Mouse (Mus musculus) hindbrain, embryonic 15.5 days (tissue): ENCODE data around the gene Emc10. TPM values are rescaled to one million over a fixed set of nuclear protein-coding genes. Genes with fewer than 3 reads are reported as not detected.

Source experiments
- ATAC-seq: fragments of 200-750 bp; cut with Nextera tagmentation; 2 replicates; pipeline ENCODE4 v1.8.0; 2017; ENCODE audit warnings: low read depth, moderate number of reproducible peaks, moderate TSS enrichment; ENCODE audit not compliant: low FRiP score
- H3K27ac ChIP-seq: fragments of 300-500 bp; sonication (generic); replicated peaks from 2 replicates; pipeline ENCODE4 v1.5.1; 2015; ENCODE audit warnings: mild to moderate bottlenecking, inconsistent platforms
- H3K27me3 ChIP-seq: fragments of 300-500 bp; sonication (generic); 2 replicates; pipeline ENCODE4 v1.6.1; 2015; ENCODE audit warnings: control low read depth, inconsistent platforms
- H3K36me3 ChIP-seq: fragments of 300-500 bp; sonication (generic); 2 replicates; pipeline ENCODE4 v1.6.1; 2015; ENCODE audit warnings: control low read depth, inconsistent platforms
- H3K4me1 ChIP-seq: fragments of 300-500 bp; sonication (generic); replicated peaks from 2 replicates; pipeline ENCODE4 v1.6.1; 2015; ENCODE audit warnings: control low read depth, inconsistent platforms
- H3K4me2 ChIP-seq: fragments of 300-500 bp; sonication (generic); 2 replicates; pipeline ENCODE4 v1.6.1; 2015; ENCODE audit warnings: moderate library complexity, mild to moderate bottlenecking, inconsistent platforms
- H3K4me3 ChIP-seq: fragments of 300-500 bp; sonication (generic); 2 replicates; pipeline ENCODE4 v1.5.1; 2015; ENCODE audit warnings: mild to moderate bottlenecking, inconsistent platforms
- H3K9ac ChIP-seq: fragments of 300-500 bp; sonication (generic); 2 replicates; pipeline ENCODE4 v1.6.1; 2015; ENCODE audit warnings: inconsistent platforms
- H3K9me3 ChIP-seq: fragments of 300-500 bp; sonication (generic); 2 replicates; pipeline ENCODE4 v1.6.1; 2016; ENCODE audit warnings: control low read depth, inconsistent platforms
- WGBS: fragments of 180-500 bp; shearing (Covaris S2); methylation state at CpG from one replicate; pipeline ENCODE4 v1.1.7; 2015; 5-methylcytosine and 5-hydroxymethylcytosine counted together
- polyA plus RNA-seq: library from polyadenylated mRNA; unstranded; fragments of >200 nt; fragmentation: Nextera tagmentation; extraction: Ambion mirVana; gene quantifications from 2 replicates; pipeline ENCODE4 v1.2.1, GENCODE M21; 2015

Gene Emc10
- polyA plus RNA-seq, 1 experiment from 2014 or later = 165 TPM

DNA sequence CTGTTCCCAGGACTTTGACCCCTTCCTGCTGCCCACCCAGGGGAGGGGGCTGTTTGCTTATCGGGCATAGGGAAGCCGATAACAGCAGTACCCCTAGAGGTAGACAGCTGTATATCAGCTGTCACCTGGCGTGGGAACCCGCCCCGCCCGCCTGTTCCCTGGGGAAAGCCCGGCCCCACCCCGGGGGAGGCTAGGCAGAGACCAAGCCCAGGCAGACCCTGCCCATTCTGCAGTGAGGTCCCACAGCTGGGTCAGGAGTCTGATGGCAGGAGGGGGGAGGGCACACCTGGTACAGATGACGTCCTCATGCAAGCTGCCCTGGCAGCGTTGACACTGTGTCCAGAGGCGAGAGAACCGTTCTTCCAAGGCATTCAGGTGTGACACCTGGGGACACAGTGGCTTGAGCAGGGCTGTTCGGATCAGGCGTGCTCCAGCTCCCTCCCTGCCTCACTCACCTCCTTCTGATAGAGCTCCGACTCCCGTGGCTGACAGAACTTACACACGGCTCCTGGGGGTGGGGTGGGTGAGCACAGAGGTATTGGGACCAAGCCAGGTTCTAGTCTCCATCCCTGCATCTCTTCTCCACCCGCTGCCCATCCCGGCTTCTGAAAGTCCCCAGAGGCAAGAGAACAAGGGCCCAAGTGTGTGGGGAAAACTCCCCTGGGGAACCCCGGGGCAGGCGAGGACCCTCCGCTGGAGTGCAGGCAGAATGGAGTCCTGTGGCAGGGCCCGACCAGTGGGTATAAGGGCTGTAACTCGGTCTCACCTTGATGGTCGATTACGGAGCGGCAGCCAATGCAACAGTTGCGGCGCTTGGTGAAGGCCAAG is 36.8 kb upstream of the Emc10 start:
- Histone ChIP-seq H3K27me3 (peaks cover 10% of the 10 kb centered on the region), H3K9me3 (no peaks in the 10 kb centered on the region), H3K9ac (no peak overlapping the region), H3K4me2 (no peak overlapping the region), H3K27ac (no peak overlapping the region), H3K4me3 (no peak overlapping the region), H3K36me3 (no peaks in the 10 kb centered on the region), H3K4me1 (peaks cover 2% of the 10 kb centered on the region)
- WGBS = 86% methylated on average over 25 of the region's 29 CpGs
- no peak for ATAC-seq

DNA sequence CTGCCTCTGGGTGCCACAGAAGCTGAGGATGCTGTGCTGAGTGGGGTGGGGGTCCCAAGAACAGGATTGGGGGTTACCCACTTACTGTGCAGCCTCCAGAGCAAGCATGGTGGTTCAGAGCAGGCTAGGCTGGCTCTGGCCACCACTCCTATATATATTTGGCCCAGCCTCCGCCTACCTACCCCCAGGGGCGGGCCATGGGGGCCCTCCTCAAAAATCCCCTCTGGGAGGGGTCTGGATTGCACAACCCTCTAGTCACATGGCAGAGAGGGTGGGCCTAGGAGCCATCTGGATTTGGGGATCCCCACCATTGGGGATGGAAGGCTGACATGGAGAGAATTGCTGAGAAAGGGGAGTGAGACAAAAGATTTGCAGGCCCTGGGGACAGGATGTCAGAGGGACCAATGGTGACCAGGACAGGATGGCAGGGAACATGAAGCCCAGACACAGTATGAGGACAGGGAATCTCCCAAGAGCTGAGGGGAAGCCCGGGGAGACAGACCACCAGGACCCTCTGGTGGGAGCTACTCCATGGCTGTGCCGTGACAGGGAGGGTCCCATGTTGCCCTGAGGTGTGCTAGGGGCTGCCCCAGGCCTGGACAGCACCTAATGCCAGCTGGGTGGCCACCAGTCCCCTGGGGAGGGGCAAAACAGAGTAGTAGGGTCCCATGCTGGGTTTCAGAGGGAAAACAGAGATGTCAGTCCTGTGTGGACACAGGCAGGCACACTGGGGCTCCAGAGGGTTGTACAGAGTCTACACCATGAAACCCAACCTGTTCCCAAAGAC is 35.8 kb upstream of the Emc10 start, which contains the start of gene Spib:
Gene Spib, minus strand, starts transcription at position 126 of the 787 bp plus-strand sequence.
- H3K4me3 ChIP-seq = no peak within 1 kb of the TSS
- H3K9ac ChIP-seq = no peak within 1 kb of the TSS
- no peak within 1 kb of the TSS for H3K27ac ChIP-seq
- 79% methylated on average over 4 of the region's 4 CpGs for WGBS
- peaks cover 8% of the 10 kb centered on the region for H3K4me1 ChIP-seq
- H3K4me2 ChIP-seq = no peak within 1 kb of the TSS
- H3K9me3 ChIP-seq = no peaks in the 10 kb centered on the region
- no peak for ATAC-seq
- H3K27me3 ChIP-seq = peaks cover 10% of the 10 kb centered on the region
- H3K36me3 ChIP-seq = no peaks in the 10 kb centered on the region

GRCm38 (mm10) chr7:44531207-44531606 is 34.9 kb upstream of the Emc10 start:
- Histone ChIP-seq H3K4me1 (peaks cover 8% of the 10 kb centered on the region), H3K27ac (no peak overlapping the region), H3K27me3 (peaks cover 12% of the 10 kb centered on the region), H3K4me2 (no peak overlapping the region), H3K9ac (no peak overlapping the region), H3K9me3 (no peaks in the 10 kb centered on the region), H3K36me3 (no peaks in the 10 kb centered on the region), H3K4me3 (no peak overlapping the region)
- 62% methylated on average over 5 of the region's 5 CpGs for WGBS
- ATAC-seq = no peak

- no peak overlapping the region for H3K4me2 ChIP-seq
- peaks cover 13% of the 10 kb centered on the region for H3K27me3 ChIP-seq
- peaks cover 8% of the 10 kb centered on the region for H3K4me1 ChIP-seq
- H3K36me3 ChIP-seq = no peaks in the 10 kb centered on the region
- ATAC-seq = no peak
- no peaks in the 10 kb centered on the region for H3K9me3 ChIP-seq
- 78% methylated on average over 3 of the region's 3 CpGs for WGBS
- no peak overlapping the region for H3K27ac ChIP-seq
- no peak overlapping the region for H3K4me3 ChIP-seq
- H3K9ac ChIP-seq = no peak overlapping the region
These were observed 34.2 kb upstream of the Emc10 start for GRCm38 (mm10) chr7:44530507-44530906.

GRCm38 (mm10) chr7:44529518-44529917 is 33.2 kb upstream of the Emc10 start:
- H3K9me3 ChIP-seq = no peaks in the 10 kb centered on the region
- H3K36me3 ChIP-seq = no peaks in the 10 kb centered on the region
- no peak overlapping the region for H3K4me3 ChIP-seq
- peaks cover 22% of the 10 kb centered on the region for H3K27me3 ChIP-seq
- 66% methylated on average over 5 of the region's 5 CpGs for WGBS
- H3K4me2 ChIP-seq = no peak overlapping the region
- H3K9ac ChIP-seq = no peak overlapping the region
- peaks cover 8% of the 10 kb centered on the region for H3K4me1 ChIP-seq
- no peak overlapping the region for H3K27ac ChIP-seq
- ATAC-seq = no peak

DNA sequence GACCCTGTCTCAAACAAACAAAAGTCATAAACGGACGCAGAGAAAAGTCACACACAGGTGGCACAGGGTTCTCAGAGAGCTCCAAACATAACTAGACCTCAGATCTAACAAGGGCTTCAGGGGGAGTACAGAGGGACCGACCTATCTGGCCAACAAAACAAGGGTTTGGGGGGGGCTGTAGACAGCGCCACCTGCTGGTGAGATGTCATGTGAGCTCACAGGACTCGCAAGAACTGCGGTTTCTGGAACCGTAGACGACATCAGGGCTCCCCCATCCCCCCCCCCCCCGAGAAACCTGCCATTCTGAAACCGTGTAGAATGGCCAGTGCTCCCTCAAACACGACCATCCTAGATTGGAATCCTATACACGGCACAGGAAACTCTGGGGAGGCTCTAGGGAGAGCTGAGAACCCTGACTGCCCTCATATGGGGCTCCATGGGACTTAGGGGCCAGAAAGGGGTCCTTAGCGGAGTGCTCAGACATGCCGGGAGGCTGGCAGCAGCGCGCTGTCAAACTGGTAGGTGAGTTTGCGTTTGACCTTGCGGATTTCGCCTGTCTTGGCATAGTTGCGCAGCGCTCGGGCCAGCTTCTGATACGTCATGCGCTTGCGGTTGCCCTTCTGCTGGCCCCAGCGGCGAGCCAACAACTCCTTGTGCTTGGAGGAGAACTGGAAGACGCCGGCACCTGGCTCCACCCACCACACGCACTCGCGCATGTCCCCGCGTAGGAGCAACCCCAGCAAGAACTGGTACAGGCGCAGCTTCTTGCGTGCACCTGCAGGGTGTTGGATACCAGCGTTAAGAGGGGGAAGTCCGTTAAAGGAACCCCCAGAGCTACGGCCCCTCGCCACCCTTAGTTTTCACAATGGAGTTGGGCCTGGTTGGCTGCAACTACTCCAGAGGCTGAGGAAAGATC is 31.4 kb upstream of the Emc10 start:
- peak; percentile 65 for ATAC-seq
- Histone ChIP-seq H3K27me3 (peaks cover 37% of the 10 kb centered on the region), H3K4me2 (peak overlapping the region; percentile 75), H3K27ac (0 out of 2 replicates have a peak overlapping the region, but pooled peaks have one; percentile 46), H3K4me3 (peak overlapping the region; percentile 38), H3K9me3 (no peaks in the 10 kb centered on the region), H3K36me3 (no peaks in the 10 kb centered on the region), H3K4me1 (peaks cover 8% of the 10 kb centered on the region), H3K9ac (peak overlapping the region; percentile 55)
- WGBS = 7% methylated on average over 40 of the region's 40 CpGs

GRCm38 (mm10) chr7:44526414-44527154 is 30.3 kb upstream of the Emc10 start:
- Histone ChIP-seq H3K36me3 (no peaks in the 10 kb centered on the region), H3K4me2 (no peak overlapping the region), H3K27me3 (peaks cover 48% of the 10 kb centered on the region), H3K9ac (no peak overlapping the region), H3K4me3 (no peak overlapping the region), H3K4me1 (peaks cover 9% of the 10 kb centered on the region), H3K9me3 (no peaks in the 10 kb centered on the region), H3K27ac (no peak overlapping the region)
- no peak for ATAC-seq
- WGBS = 90% methylated on average over 14 of the region's 14 CpGs

- H3K27me3 ChIP-seq = peaks cover 51% of the 10 kb centered on the region
- H3K4me2 ChIP-seq = peak overlapping the region; percentile 39
- WGBS = 16% methylated on average over 21 of the region's 22 CpGs
- no peak overlapping the region for H3K27ac ChIP-seq
- no peak overlapping the region for H3K4me3 ChIP-seq
- peaks cover 11% of the 10 kb centered on the region for H3K4me1 ChIP-seq
- ATAC-seq = no peak
- no peak overlapping the region for H3K9ac ChIP-seq
- H3K36me3 ChIP-seq = no peaks in the 10 kb centered on the region
- H3K9me3 ChIP-seq = no peaks in the 10 kb centered on the region
These were observed 28.9 kb upstream of the Emc10 start for GRCm38 (mm10) chr7:44525126-44525832.

DNA sequence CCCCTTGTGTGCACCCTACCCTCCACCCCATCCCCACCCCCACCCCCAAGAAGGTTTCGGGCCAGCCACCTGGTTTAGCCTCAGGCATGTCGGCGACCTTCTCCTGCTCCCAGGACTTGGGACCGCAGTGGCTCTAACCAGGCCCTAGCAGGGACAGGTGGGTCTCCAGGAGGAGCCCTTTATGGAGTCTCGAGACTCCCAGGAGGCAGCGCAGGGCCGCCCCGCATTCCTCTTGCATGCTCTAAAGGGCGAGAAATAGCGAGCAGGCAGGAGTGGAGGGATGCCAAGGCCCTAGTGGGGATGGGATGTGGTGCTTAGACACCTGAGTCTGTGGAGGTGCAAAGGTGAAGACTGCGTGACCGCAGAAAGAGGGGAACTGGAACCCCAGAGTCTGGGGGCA is 28.2 kb upstream of the Emc10 start, which contains the start of gene Mybpc2:
Gene Mybpc2, minus strand, starts transcription at position 155 of the 400 bp plus-strand sequence.
- H3K9me3 ChIP-seq = no peaks in the 10 kb centered on the region
- no peak for ATAC-seq
- 40% methylated on average over 12 of the region's 12 CpGs for WGBS
- no peak within 1 kb of the TSS for H3K27ac ChIP-seq
- H3K9ac ChIP-seq = no peak within 1 kb of the TSS
- peak within 1 kb of the TSS; percentile 39 for H3K4me2 ChIP-seq
- peaks cover 11% of the 10 kb centered on the region for H3K4me1 ChIP-seq
- H3K4me3 ChIP-seq = no peak within 1 kb of the TSS
- H3K27me3 ChIP-seq = peaks cover 51% of the 10 kb centered on the region
- no peaks in the 10 kb centered on the region for H3K36me3 ChIP-seq

GRCm38 (mm10) chr7:44523056-44523455 is 26.7 kb upstream of the Emc10 start:
- WGBS = 70% methylated on average over 2 of the region's 2 CpGs
- ATAC-seq = no peak
- Histone ChIP-seq H3K36me3 (no peaks in the 10 kb centered on the region), H3K4me3 (no peak overlapping the region), H3K9ac (no peak overlapping the region), H3K4me1 (peaks cover 9% of the 10 kb centered on the region), H3K4me2 (no peak overlapping the region), H3K9me3 (no peaks in the 10 kb centered on the region), H3K27ac (no peak overlapping the region), H3K27me3 (peaks cover 45% of the 10 kb centered on the region)
